Mouse (Mus musculus) limb, embryonic 11.5 days (tissue): ENCODE results near the gene Pcyt1a. TPM values are rescaled to one million over a fixed set of nuclear protein-coding genes. Genes with fewer than 3 reads are reported as not detected.

Experiments
- ATAC-seq: fragments of 200-750 bp; cut with Nextera tagmentation; 2 replicates; pipeline ENCODE4 v1.8.0; 2017; ENCODE audit warnings: low read depth; ENCODE audit not compliant: insufficient number of reproducible peaks, low FRiP score, low TSS enrichment
- DNase-seq: peaks from one replicate; pipeline ENCODE4 v3.0.0-alpha.2; 2015; ENCODE audit warnings: low spot score
- H3K27ac ChIP-seq: fragments of 300-500 bp; sonication (generic); replicated peaks from 2 replicates; pipeline ENCODE4 v1.5.1; 2014; ENCODE audit warnings: low read depth, mild to moderate bottlenecking, low read length
- H3K27me3 ChIP-seq: fragments of 300-500 bp; sonication (generic); 2 replicates; pipeline ENCODE4 v1.6.1; 2014; ENCODE audit warnings: mild to moderate bottlenecking, low read length, mixed read lengths; ENCODE audit not compliant: control insufficient read depth, insufficient read depth
- H3K36me3 ChIP-seq: fragments of 300-500 bp; sonication (generic); 2 replicates; pipeline ENCODE4 v1.6.1; 2014; ENCODE audit warnings: mild to moderate bottlenecking, low read length, moderate library complexity, mixed read lengths; ENCODE audit not compliant: control insufficient read depth, insufficient read depth
- H3K4me1 ChIP-seq: fragments of 300-500 bp; sonication (generic); 2 replicates; pipeline ENCODE4 v1.6.1; 2014; ENCODE audit warnings: low read length, mixed read lengths; ENCODE audit not compliant: control insufficient read depth, insufficient read depth
- H3K4me2 ChIP-seq: fragments of 300-500 bp; sonication (generic); 2 replicates; pipeline ENCODE4 v1.6.1; 2014; ENCODE audit warnings: low read depth, mild to moderate bottlenecking, moderate library complexity; ENCODE audit not compliant: severe bottlenecking
- H3K4me3 ChIP-seq: fragments of 300-500 bp; sonication (generic); 2 replicates; pipeline ENCODE4 v1.5.1; 2014; ENCODE audit warnings: low read depth, low read length
- H3K9ac ChIP-seq: fragments of 300-500 bp; sonication (generic); 2 replicates; pipeline ENCODE4 v1.6.1; 2014; ENCODE audit warnings: mild to moderate bottlenecking, low read length
- H3K9me3 ChIP-seq: fragments of 300-500 bp; sonication (generic); 2 replicates; pipeline ENCODE4 v1.6.1; 2016; ENCODE audit warnings: low read length; ENCODE audit not compliant: control insufficient read depth
- WGBS: fragments of 180-500 bp; shearing (Covaris S2); extraction: QIAGEN DNeasy Blood & Tissue Kit; methylation state at CpG from one replicate; pipeline ENCODE4 v1.1.7; 2014; 5-methylcytosine and 5-hydroxymethylcytosine counted together
- polyA plus RNA-seq: library from polyadenylated mRNA; unstranded; fragments of >200 nt; fragmentation: Nextera tagmentation; extraction: Ambion mirVana; gene quantifications from 2 replicates; pipeline ENCODE4 v1.2.1, GENCODE M21; 2014

The Pcyt1a gene
- polyA plus RNA-seq, 1 experiment from 2014 or later = 37.0 TPM

DNA sequence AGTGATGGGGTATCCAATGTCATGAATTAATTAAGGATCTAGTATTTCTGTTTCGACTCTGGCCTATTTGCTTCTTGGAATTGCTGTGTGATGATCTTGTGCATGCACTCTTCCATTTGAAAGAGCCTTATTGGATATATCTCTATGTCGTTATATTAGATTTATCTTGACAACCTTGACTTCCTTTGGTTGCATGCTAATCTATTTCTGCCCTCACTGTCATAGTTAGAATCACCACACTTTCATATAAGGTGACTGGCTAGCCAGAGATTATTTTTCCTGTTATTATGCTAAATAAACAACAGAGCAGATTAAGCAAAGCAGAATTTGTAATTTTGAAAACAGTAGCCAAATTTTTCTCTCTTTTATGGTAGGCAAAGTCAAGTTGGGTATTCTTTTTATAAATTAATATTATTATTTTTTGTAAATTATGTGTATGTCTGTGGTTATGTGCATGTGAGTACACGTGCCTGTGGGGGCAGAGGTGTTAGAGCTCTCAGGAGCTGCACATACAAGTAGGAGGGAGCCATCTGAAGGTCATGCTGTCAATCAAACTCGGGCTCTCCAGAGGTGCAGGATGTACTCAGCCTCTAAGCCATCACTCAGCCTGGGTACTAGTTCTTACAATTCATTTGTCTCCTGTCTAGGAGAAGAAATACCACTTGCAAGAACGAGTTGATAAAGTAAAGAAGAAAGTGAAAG is 38.8 kb downstream of the Pcyt1a start:
- H3K9me3 ChIP-seq = no peaks in the 10 kb centered on the region
- ATAC-seq = no peak
- WGBS = 80% methylated on average over 5 of the region's 5 CpGs
- no peak overlapping the region for H3K27ac ChIP-seq
- H3K4me3 ChIP-seq = no peak overlapping the region
- no peak for DNase-seq
- no peaks in the 10 kb centered on the region for H3K4me1 ChIP-seq
- no peak overlapping the region for H3K4me2 ChIP-seq
- H3K27me3 ChIP-seq = no peaks in the 10 kb centered on the region
- peaks cover 2% of the 10 kb centered on the region; the same call in 1 of the 2 replicates for H3K36me3 ChIP-seq
- no peak overlapping the region for H3K9ac ChIP-seq

DNA sequence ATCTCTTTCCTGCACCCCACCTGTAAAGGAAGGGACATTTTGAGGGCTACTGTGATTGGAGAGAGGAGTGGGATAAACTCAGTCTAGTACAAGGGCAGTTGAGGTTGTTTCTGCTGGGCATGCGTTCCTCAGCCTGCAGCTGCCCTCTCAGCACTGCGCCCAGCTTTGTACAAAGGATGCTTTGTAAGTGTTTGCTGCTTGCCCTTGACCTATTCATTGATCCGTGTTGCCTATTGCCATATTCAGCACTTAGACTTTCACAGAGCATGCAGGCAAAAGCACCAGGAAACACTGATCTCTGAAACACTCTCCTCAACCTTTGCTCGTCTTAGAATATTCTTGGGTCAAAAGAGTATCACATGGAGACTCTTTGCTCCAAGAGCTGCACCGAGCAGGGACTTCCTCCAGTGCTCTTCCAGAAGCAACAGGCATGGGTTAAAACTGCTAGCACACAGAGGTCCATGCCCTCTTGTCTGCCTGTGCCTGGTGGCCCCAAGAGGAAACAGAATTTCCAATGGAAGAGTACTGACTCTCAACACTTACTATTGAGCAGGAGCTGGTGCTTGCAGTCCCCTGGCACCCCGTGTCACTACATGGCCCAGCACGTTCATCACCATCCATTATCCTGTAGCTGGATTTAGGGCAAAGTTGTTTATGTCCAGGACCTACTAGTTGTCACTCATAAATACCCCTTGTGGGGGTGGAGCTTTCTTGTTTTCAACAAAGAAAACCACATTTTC is 41.7 kb downstream of the Pcyt1a start:
- Histone ChIP-seq H3K4me3 (no peak overlapping the region), H3K9ac (no peak overlapping the region), H3K9me3 (no peaks in the 10 kb centered on the region), H3K27ac (no peak overlapping the region), H3K36me3 (peaks cover 2% of the 10 kb centered on the region; the same call in 1 of the 2 replicates), H3K27me3 (no peaks in the 10 kb centered on the region), H3K4me1 (no peaks in the 10 kb centered on the region), H3K4me2 (no peak overlapping the region)
- ATAC-seq (no peak), DNase-seq (no peak)
- WGBS = 86% methylated on average over 7 of the region's 7 CpGs

GRCm38 (mm10) chr16:32477315-32477714 is 46.6 kb downstream of the Pcyt1a start:
- 84% methylated on average over 6 of the region's 6 CpGs for WGBS
- no peaks in the 10 kb centered on the region for H3K9me3 ChIP-seq

DNA sequence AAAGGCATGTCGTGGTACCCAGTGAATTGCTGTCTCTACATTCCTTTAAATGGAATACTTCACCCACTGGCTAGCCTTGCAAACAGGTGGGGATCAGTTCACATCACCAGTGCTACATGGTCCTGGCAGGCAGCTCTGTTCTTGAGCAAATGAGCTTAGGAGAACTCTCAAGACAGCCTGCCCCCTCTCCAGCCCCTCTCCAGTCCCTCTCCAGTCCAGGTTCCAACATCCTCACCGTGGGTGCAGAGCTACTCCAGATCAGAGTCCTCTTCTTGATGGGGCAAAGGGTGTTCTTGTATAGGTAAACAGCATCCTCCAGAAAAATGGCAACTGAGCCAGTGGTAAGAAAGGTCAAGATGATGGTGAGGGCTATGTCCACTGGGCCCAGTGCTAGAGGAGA is 48.7 kb downstream of the Pcyt1a start:
- DNase-seq (no peak), ATAC-seq (no peak)
- no peak overlapping the region for H3K4me3 ChIP-seq
- no peaks in the 10 kb centered on the region for H3K36me3 ChIP-seq
- no peak overlapping the region for H3K9ac ChIP-seq
- H3K27me3 ChIP-seq = no peaks in the 10 kb centered on the region
- 0 out of 2 replicates have a peak, but pooled peaks cover 3% of the 10 kb centered on the region for H3K4me1 ChIP-seq
- no peak overlapping the region for H3K4me2 ChIP-seq
- H3K27ac ChIP-seq = no peak overlapping the region
- WGBS = 76% methylated on average over 2 of the region's 2 CpGs
- H3K9me3 ChIP-seq = no peaks in the 10 kb centered on the region

More at GRCm38 (mm10) chr16:32477315-32477714, 46.6 kb downstream of the Pcyt1a start:
- Histone ChIP-seq H3K4me3 (no peak overlapping the region), H3K27me3 (no peaks in the 10 kb centered on the region), H3K27ac (no peak overlapping the region), H3K9ac (no peak overlapping the region), H3K4me2 (no peak overlapping the region), H3K36me3 (0 out of 2 replicates have a peak, but pooled peaks cover 2% of the 10 kb centered on the region), H3K4me1 (no peaks in the 10 kb centered on the region)
- DNase-seq (no peak), ATAC-seq (no peak)

GRCm38 (mm10) chr16:32484431-32484871 is 53.7 kb downstream of the Pcyt1a start:
- Histone ChIP-seq H3K36me3 (no peaks in the 10 kb centered on the region), H3K4me2 (no peak overlapping the region), H3K4me3 (no peak overlapping the region), H3K9me3 (no peaks in the 10 kb centered on the region), H3K27me3 (no peaks in the 10 kb centered on the region), H3K9ac (no peak overlapping the region), H3K27ac (no peak overlapping the region), H3K4me1 (0 out of 2 replicates have a peak, but pooled peaks cover 3% of the 10 kb centered on the region)
- ATAC-seq (no peak), DNase-seq (no peak)
- WGBS = 26% methylated on average over 7 of the region's 7 CpGs

- H3K27ac ChIP-seq = no peak overlapping the region
- 70% methylated on average over 2 of the region's 2 CpGs for WGBS
- H3K4me1 ChIP-seq = 0 out of 2 replicates have a peak, but pooled peaks cover 3% of the 10 kb centered on the region
- H3K36me3 ChIP-seq = no peaks in the 10 kb centered on the region
- H3K9ac ChIP-seq = no peak overlapping the region
- H3K27me3 ChIP-seq = no peaks in the 10 kb centered on the region
- no peaks in the 10 kb centered on the region for H3K9me3 ChIP-seq
- no peak overlapping the region for H3K4me3 ChIP-seq
- DNase-seq = no peak
- H3K4me2 ChIP-seq = no peak overlapping the region
- no peak for ATAC-seq
Measured at GRCm38 (mm10) chr16:32485209-32485608, 54.5 kb downstream of the Pcyt1a start.

- Histone ChIP-seq H3K9me3 (no peaks in the 10 kb centered on the region), H3K9ac (no peak overlapping the region), H3K4me1 (0 out of 2 replicates have a peak, but pooled peaks cover 3% of the 10 kb centered on the region), H3K4me2 (no peak overlapping the region), H3K36me3 (no peaks in the 10 kb centered on the region), H3K27me3 (no peaks in the 10 kb centered on the region), H3K27ac (no peak overlapping the region), H3K4me3 (no peak overlapping the region)
- WGBS = 74% methylated on average over 6 of the region's 6 CpGs
- no peak for DNase-seq
- no peak for ATAC-seq
Measured at GRCm38 (mm10) chr16:32486046-32486445, 55.3 kb downstream of the Pcyt1a start.

DNA sequence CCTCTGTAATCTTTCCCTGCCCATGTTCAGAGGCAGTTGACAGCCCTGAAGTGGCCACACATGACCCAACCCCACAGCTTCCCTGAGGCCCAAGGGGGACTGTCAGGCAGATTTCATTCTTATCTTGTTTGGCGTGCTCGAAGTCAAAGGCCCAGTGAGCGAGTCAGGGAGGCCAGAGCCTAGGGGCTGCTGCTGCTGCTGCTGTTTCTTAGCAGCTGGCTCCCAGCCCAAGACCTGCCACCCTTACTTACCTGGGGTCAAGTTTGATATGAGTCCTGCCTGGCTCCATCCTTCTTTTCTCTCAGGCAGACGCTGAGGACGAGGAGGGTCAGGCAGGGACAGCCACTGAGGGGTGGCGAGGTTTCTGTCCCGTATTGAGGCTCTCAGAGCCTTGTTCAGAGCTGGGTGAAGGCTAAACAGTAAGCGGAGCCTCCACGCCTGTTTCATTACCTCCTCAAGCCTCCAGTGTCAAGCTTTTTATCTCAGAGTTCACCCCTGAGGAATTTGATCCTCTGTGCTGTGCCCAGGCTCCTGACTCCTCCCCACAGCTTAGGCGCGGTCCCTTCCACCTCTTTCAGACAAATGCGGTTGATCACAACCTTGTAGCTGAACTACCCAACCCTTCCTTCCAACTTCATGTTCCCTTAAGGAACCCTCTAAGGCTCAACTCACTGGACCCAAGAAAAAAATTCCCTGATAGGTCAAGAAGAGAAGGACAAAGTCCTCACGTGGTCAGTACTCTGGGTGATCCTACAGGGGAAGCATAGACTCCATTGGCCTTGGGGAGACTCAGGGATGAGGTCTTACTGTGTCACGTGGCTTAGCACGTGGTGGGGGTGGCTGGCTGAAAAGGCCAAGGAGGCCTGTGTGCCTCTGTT is 56.8 kb downstream of the Pcyt1a start, which contains the start of gene Slc51a:
Slc51a (minus strand) TSS at position 646 of the 878 bp plus-strand sequence.
- no peak for DNase-seq
- H3K4me3 ChIP-seq = no peak within 1 kb of the TSS

More for the DNA sequence above, 56.8 kb downstream of the Pcyt1a start, which contains the start of gene Slc51a:
- Histone ChIP-seq H3K27me3 (no peaks in the 10 kb centered on the region), H3K4me1 (0 out of 2 replicates have a peak, but pooled peaks cover 3% of the 10 kb centered on the region), H3K9me3 (no peaks in the 10 kb centered on the region), H3K4me2 (no peak within 1 kb of the TSS), H3K9ac (no peak within 1 kb of the TSS), H3K27ac (no peak within 1 kb of the TSS), H3K36me3 (no peaks in the 10 kb centered on the region)
- WGBS = 50% methylated on average over 15 of the region's 15 CpGs
- ATAC-seq = no peak
